Mouse (Mus musculus) cortical plate, adult 2 months (tissue): ENCODE results near the gene Xrcc3.

Experiments used
- CTCF ChIP-seq: fragments of 200-500 bp; IDR thresholded peaks from 2 replicates; pipeline ENCODE4 v1.5.1; 2011; ENCODE audit warnings: mild to moderate bottlenecking, control low read depth, low read length; ENCODE audit not compliant: insufficient read depth; ENCODE audit errors: extremely low read depth
- POLR2A ChIP-seq: fragments of 200-500 bp; IDR thresholded peaks from 2 replicates; pipeline ENCODE4 v1.6.1; 2011; ENCODE audit warnings: mild to moderate bottlenecking, low read length, control low read depth; ENCODE audit not compliant: insufficient read depth; ENCODE audit errors: extremely low read depth

DNA sequence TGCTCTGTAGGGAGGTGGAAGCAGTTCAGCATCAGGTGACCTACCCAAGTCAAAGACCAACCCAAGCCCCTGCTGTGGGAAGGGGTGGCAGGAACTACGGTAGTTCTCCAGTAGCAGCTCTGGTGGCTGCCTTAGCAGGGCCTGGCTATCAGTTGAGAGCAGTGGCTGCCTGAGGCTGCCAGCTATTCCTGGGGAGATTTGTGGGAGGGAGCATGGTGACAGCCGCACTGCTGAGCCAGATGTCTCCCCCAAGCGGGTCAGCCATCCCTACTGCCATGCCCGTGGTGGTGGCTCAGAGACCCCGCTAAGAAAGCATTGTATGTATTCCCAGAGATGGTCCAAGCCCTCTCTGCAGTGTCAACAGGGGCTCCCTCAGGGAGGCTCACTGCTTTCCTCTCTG is 19.0 kb upstream of the Xrcc3 start:
- TF ChIP-seq CTCF (no peak), POLR2A (no peak)
